Mouse (Mus musculus) spleen, embryonic (tissue): ENCODE data around the gene Pak4.

Experiments used
- CTCF ChIA-PET: fragments of 350-600 bp; sonication (Branson Sonifier 250); formaldehyde crosslinking; loops from one replicate; lab custom pipeline; 2022; lab: Charles Lee

The Pak4 gene

DNA sequence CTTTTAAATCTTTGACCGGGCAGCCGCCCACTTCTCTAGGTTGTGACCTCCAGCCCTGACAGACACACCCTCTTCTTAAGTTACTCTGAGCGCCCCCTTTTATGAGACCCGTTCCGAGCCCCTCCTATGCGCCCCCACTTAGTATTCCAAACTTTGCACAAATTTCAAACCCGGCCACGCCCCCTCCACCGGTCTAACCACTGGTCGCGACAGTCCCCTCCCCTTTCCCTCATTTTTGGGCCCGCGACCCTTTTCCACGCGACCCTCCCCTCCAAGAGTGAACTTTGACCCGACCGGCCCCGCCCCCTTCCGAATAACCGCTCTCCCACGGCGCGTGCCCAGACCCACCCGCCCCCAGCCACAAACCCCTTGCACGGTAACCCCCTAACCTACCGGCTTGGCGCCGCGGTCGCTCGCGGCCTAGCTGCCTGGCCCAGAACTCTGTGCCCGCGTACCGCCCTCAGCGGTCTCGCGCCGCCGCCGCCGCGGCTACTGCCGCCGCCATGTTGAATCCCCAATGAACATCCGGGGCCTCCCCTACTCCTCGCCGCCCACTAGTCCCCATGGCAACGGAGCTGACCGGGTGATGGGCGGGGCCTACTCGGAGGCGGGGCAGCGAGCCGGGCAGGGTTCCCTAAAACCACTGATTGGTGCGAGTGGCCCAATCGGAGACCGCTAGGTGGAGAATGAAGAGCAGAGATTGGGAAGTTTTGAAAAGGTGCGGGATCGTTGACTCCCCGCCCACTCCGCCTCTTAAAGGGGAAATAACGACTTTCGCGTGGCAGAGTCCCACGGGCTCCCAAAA lies at the start of gene Pak4, which contains the start of gene Samd4b:
Gene Pak4 (minus strand): TSS at position 544 of the 805 bp plus-strand sequence.
Gene Samd4b (minus strand): TSS at position 503 of the 805 bp plus-strand sequence.
- CTCF ChIA-PET, result interaction anchor here (0.5 to 1.2 kb wide), 2 partner anchors 29 to 699 kb away, joined by 4 to 5 read pairs; no protein-coding TSS in a partner anchor

DNA sequence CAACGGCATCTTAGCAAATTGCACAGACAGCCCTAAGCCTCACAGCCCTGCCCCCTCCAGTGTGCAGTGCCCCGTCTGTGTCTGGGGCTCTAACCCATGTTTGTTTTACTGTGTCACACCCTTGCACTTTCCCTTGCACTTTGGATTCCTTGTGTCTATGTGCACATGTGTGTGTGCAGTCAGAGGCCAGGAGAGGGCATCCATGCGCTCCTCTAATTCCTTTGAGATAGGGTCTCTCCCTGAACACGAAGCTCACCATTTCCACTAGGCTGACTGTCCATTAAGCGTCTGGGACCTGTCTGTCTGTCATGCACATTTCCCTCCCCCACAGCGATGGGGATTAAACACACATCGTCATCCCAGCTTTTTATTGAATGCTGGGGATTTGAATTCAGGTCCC lies 49.0 kb upstream of the Pak4 start:
- CTCF ChIA-PET, result interaction anchor here (0.8 kb wide), 1 partner anchor 65 kb away, joined by 12 read pairs; no protein-coding TSS in a partner anchor

DNA sequence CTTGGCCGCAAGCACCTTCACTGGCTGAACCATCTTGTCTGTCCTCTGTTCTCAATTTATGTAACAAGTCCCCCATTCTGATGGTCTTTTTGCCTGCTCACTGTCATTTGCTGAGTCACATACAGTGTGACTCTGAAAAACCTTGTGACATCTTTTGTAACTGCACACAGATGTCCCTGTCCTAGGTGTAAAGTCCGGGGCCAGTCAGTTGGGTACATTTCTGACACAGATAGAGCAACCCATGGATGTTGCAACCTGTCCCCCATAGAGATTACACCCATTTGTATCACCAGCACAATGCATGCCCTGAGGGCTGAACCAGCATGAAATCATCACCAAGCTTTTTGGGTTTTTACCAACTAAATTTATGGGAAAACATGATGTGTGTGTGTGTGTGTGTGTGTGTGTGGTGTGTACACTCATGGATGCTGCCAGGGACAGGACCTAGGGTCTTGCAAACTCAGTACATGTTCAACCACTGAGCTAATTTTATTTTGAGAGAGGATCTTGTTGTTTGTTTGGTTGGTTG lies 48.0 kb upstream of the Pak4 start:
- CTCF ChIA-PET, result no interaction called here

DNA sequence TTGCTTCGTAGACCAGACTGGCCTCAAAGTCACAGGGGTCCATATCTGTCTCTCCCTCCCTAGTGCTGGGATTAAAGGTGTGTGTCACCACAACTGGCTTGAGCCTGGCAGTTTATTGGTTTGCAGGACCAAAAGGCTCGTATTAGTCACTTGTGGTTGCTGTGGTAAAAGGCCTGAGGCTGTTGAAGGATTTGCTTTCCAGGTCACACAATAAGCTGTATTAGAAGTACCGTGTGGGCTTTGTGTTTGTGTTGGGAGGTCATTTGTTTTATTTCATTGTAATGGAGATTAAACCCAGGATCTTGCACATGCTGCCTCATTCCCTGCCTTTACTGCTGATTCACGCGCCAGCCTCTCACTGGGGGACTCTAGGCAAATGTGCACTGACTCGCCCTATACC lies 47.4 kb upstream of the Pak4 start:
- CTCF ChIA-PET, result no interaction called here

DNA sequence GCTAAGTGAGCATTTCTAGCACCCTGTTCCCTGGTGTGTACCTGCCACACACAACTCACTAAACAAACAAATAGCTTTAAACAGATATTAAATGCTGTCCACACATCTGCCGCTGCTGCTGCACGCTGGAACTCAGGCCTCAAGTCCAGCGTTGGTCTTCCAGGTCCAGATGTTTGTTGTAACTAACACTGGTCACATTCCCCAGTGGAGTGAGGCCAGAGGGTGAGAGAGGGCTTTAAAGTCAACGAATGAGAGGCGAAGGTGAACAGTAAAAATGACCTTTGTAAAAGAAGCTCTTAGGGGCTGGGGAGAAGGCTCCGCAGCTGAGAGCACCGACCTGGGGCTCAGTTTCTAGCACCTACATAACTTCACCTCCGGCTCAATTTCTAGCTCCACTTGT lies 43.6 kb upstream of the Pak4 start:
- CTCF ChIA-PET, result no interaction called here

DNA sequence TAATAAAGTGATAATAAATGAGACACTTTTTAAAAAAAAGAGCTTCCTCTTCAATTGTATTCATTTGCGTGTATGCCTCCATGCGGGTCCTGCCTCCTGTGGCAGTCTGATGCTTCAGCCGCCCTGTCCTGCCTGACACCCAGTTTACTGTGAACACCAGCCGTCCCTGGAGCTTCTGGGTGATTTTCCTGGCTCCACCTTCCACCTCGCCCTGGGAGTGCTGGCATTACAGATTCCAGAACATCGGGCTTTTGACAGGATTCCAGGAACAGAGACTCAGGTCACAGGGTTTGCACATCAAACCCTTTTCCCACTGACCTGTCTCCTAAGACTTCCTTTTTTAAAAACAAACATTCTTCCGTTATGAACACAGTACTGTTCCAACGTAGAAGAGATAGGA lies 39.5 kb upstream of the Pak4 start:
- CTCF ChIA-PET, result no interaction called here

DNA sequence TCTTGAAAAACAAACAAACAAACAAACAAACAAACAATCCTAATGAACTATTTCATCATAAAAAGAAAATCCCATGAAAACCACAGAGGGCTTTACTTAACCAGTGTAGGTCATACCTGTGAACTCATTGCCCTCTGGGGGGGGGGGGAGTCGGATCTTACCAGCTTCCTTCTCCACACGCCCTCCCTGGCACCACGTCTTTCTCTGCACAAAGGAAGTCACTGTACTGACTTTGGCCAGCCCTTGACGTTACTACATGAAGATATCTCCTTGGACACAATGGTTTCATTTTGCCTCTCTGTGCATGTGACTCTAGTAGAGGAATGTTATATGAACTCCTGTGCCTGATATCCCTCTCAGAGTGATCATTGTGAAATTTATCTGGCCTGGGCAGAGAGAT lies 36.1 kb upstream of the Pak4 start:
- CTCF ChIA-PET, result no interaction called here

DNA sequence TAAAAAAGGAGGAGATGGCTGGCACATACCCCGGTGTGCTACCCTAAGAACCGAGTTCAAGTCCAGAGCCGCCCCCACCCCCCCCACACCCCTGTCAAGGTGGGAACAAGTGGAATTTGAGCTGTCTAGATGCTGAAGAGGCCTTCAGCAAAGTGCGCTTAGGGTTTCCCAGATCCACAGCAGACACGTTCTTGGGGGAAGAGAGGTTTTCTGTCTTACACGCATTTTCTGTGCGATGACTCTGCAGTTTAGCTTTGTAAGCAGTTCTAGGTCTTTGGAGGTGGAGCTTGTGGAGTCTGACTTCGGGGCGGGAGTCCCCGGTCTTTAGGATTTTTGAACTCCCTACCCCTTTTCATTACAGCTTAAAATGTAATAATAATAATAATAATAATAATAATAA lies 33.1 kb upstream of the Pak4 start, which contains the start of gene Acp7:
Gene Acp7 (minus strand): TSS at position 260 of the 400 bp plus-strand sequence.
- CTCF ChIA-PET, result interaction anchor here (1.1 kb wide), 1 partner anchor 285 kb away, joined by 3 read pairs; no protein-coding TSS in a partner anchor

DNA sequence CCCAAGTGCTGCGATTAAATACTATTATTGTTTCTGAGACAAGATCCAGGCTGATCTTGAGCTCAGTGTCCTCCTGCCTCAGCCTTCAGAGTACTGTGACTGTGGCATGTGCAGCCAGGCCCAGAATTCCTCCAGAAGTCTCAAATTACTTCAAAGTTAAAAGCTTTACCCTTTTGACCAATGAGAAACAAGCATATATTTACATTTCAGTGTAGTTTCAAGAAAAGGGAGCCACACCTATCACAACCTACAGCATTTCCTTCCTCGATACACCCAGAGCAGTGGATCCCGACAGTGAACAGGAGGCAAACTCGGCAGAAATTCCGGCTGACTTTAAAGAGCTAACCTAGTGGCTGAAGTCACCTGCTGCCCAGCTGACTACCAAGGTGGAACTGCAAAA lies 26.8 kb upstream of the Pak4 start:
- CTCF ChIA-PET, result interaction anchor here (0.7 kb wide), 1 partner anchor 14 kb away, joined by 3 read pairs; no protein-coding TSS in a partner anchor

DNA sequence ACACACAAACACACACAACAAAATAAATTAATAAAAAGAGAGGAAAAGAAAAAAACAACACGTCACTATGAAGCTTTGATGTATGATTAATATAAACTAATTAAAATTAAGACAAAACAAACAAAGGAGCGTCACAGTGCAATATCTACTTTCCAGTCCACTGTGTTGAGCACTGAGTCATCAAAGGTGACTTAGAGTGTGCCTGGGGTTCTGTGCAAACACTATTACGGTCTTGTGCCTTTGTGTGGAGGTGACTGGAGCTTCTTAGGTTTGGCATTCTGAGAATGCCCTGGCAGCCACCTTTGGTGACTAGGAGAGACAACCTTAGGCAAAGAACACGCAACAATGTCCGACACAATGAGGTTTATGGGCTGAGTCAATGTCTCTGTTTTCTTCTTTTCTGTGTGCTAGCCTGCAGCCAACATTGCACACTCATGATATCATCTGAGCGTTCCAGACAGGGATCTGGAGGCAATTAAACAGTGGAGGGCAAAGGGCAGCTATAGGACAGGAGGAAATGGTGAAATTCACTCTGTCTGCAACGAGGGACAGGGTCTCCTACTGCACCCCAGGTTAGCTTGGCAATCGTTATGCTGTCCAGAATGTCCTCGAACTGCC lies 21.2 kb upstream of the Pak4 start:
- CTCF ChIA-PET, result no interaction called here

DNA sequence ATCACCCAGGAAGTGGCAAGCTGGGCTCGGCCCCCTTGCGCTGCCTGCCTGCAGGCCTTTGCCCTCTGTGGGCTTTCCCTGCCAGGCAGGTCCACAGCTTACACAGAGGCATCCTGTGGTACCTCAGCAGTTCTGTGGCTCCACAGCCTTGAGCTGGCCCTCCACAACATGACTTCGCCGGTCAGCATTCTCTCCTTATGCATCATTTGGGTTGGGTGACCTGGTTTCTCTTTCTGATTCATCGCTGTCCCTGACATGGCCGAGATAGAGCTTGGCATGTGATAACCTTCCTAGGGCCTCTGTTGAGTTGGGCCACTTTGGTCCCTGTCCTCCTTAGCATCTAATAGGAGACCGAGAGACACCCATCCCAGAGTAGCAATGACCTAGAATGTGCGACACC lies 8.0 kb upstream of the Pak4 start:
- CTCF ChIA-PET, result interaction anchor here (0.6 kb wide), 1 partner anchor 245 kb away, joined by 5 read pairs; no protein-coding TSS in a partner anchor

DNA sequence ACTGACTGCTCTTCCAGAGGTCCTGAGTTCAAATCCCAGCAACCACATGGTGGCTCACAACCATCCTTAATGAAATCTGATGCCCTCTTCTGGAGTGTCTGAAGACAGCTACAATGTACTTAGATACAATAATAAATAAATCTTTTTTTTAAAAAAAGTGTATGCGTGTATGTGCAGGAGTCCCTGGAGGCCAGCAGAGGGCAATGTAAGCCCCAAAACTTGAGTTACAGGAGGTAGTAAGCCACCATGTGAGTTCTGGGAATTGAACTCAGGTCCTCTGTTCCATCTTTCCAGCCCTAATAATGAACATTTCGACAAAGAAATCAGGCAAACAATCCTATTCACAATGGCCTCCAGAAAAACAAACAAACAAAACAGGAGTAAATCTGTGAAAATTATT lies 5.8 kb upstream of the Pak4 start:
- CTCF ChIA-PET, result interaction anchor here (0.6 kb wide), 1 partner anchor 36 kb away, joined by 3 read pairs; no protein-coding TSS in a partner anchor

DNA sequence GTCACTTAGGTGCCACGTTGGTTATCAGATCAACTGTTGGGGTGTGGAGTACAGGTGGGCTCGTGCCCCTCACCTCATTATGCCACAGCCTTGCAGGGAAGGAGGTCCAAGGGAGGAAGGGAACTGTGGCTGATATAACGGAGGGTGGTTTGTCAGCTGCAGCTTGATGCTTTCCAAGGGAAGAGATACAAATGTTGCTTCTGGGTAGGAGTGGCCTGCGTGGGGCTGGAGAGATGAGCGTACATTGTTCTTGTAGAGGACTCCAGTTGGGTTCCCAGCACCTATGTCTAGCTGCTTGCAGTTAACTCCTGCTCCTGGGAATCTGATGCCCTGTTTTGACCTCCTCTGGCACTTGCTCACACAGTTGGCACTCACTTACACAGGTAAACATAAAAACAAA lies 5.2 kb upstream of the Pak4 start:
- CTCF ChIA-PET, result interaction anchor here (0.6 kb wide), 2 partner anchors 35 to 106 kb away, joined by 3 read pairs; no protein-coding TSS in a partner anchor

DNA sequence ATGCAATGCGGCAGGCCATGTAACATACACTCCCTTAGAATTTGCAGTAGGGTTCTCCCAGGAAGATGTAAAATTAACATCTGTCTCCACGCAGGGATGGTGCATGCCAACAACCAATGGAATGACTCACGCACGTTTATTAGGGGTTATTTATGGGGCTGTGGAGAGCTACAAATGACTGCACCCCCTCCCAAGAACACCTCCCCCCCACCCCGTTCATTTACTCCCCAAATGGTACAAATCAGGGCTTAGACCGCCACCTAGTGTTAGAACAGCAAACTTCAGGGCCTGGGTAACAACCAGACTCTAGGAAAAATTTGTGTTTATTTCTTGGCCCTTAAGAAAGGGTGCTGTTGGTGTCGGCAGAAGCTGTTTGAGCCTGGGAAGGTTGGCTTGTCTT lies 3.7 kb upstream of the Pak4 start:
- CTCF ChIA-PET, result interaction anchor here (0.6 to 2.0 kb wide), 3 partner anchors 32 to 390 kb away, joined by 3 to 6 read pairs (median 3); no protein-coding TSS in a partner anchor

DNA sequence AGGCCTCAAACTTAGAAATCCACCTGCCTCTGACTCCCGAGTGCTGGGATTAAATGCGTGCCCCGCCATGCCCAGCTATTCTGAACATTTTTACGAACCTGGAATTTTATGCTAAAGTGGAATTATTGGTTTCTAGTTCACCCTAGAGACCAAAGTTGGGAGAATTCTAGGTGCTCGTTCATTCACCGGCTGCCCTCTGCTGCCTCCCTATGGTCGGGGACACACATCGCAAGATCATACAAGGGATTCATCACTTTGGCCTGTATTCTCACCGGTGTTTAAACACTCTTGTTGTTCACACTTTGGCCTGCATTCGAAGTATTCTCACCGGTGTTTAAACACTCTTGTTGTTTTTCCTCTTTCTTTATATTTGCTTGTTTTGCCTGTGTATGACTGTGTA lies 3.0 kb upstream of the Pak4 start:
- CTCF ChIA-PET, result interaction anchor here (1.2 to 2.0 kb wide), 2 partner anchors 32 to 155 kb away, joined by 6 to 7 read pairs; no protein-coding TSS in a partner anchor

DNA sequence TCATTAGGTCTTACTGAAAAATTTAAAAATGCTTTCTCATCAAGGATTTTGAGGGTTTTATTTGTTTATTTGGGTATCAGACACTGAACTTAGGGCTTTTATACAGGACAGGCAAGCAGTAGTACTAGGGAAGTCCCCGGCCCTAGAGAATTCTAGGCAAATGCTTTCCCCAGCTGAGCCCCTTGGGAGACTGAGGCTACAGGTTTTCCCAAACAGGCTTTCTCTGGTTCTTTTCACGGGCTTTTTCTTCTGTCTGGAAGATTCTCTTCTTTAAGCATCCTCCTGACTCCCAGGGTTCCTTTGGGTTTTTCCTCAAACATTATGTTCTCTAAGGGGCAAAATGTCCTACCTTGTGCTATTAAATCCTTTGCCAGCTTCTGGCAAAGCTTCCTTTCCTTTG lies 966 bp upstream of the Pak4 start:
- CTCF ChIA-PET, result interaction anchor here (0.5 to 1.2 kb wide), 2 partner anchors 31 to 334 kb away, joined by 5 to 14 read pairs; no protein-coding TSS in a partner anchor

DNA sequence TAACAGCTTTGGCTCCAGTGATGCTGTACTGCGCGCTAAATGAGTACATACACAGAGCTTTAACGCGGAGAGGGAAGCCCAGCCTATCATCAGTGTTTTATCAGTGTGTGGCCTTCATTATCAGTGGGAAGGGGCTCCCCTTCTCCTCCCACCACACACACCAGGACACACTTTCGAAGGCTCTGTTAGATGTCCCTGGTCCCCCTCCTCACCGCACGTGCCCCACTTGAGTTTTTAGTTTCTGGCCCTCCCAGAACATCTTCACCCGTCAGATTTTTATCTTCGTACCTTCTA lies 761 bp downstream of the Pak4 start:
- CTCF ChIA-PET, result interaction anchor here (0.5 to 0.6 kb wide), 2 partner anchors 150 to 700 kb away, joined by 4 read pairs; no protein-coding TSS in a partner anchor

DNA sequence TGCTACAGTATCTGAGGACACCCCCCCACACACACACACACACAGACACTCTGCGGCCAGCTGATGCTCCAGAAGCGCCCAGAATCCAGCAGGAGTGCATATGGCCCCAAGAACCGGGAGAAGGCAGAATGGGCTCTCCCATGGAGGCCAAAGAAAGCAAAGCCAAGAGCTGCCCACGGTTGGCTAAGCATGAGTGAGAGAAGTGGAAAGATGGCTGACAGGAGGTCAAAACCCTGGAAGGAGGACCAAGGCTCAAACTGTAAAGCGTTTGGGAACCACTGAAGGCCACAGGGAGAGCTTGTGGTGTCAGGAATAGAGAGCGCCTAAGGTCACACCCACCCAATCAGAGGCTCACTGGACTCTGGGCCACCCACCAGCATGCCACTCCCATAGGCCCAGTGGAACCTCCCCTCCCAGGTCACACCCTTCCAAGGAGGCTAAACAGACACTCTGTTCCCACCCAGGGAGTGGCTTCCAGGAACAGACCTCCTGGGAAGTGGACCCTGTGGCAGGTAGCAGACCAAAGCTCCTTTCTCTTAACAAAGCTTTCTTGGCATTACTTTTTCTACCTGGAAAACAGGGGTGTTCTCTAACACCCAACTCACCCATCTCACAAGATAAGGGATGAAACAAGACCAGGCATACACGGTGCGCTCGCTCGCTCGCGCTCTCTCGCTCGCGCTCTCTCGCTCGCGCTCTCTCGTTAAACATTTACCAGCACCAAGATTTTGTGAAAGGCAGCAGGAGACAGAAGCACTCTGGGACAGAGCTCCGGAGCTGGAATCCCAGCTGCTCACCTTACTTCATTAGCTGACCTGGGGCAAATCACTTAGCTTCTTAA lies 1.3 kb downstream of the Pak4 start:
- CTCF ChIA-PET, result interaction anchor here (0.6 kb wide), 1 partner anchor 150 kb away, joined by 4 read pairs; no protein-coding TSS in a partner anchor

DNA sequence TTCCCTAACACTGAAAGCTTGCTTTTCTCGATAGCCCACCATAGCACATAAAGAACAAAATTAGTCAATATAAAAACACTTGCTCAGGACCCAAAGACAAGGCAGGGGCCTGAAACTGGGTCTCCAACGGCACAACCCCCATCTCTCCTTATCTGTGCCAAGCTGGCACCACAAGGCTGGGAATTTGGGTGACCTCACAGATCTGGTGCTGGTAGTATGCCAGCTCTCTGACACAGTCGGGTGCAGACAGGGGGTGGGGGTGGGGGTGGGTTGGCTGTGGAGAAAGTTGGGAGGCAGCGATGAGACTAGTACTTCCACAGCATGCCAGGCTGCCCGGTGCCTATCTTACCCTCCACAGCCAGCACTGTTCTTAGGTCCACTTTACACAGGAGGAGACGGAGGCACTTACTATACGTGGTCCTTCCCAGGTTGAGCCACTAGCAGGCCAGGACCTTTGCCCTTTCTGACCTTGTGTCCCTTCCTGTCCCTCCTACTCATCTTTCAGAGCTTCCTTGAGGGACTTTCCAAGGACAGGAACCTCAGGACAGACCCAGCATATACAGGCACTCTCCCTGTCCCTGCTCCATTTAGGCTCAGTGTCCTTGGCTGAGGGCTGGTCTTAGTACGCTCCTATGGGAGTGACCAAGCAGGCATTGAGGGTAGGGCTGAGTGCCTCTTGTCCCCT lies 2.1 kb downstream of the Pak4 start:
- CTCF ChIA-PET, result interaction anchor here (0.6 kb wide), 1 partner anchor 25 kb away, joined by 7 read pairs; no protein-coding TSS in a partner anchor
